Mouse (Mus musculus): Measurements from ENCODE around the gene Cmip.
A peak's percentile ranks its signal among the peaks of the same experiment; 100 is the strongest.

The Cmip gene

GRCm38 (mm10) chr8:117355111-117355831 is 98.4 kb downstream of the Cmip start:
- DNase-seq, result no peak

GRCm38 (mm10) chr8:117356109-117356672 is 99.3 kb downstream of the Cmip start:
- no peak for DNase-seq

GRCm38 (mm10) chr8:117357491-117358467 is 100.9 kb downstream of the Cmip start:
- DNase-seq, result no peak

GRCm38 (mm10) chr8:117360172-117360930 is 103.5 kb downstream of the Cmip start:
- DNase-seq, result no peak

GRCm38 (mm10) chr8:117361595-117362437 is 105.0 kb downstream of the Cmip start:
- no peak for DNase-seq

- no peak for DNase-seq
Measured at GRCm38 (mm10) chr8:117362438-117362726, 105.5 kb downstream of the Cmip start.

GRCm38 (mm10) chr8:117363291-117363690 is 106.4 kb downstream of the Cmip start:
- DNase-seq, result no peak

GRCm38 (mm10) chr8:117364374-117365160 is 107.7 kb downstream of the Cmip start:
- DNase-seq, result no peak

GRCm38 (mm10) chr8:117366475-117366874 is 109.6 kb downstream of the Cmip start:
- peak; percentile 43 for DNase-seq

GRCm38 (mm10) chr8:117367441-117367840 is 110.6 kb downstream of the Cmip start:
- no peak for DNase-seq

GRCm38 (mm10) chr8:117368781-117369180 is 111.9 kb downstream of the Cmip start:
- DNase-seq, result no peak

- no peak for DNase-seq
Measured at GRCm38 (mm10) chr8:117370009-117370408, 113.1 kb downstream of the Cmip start.

GRCm38 (mm10) chr8:117371189-117371588 is 114.3 kb downstream of the Cmip start:
- DNase-seq, result no peak

- DNase-seq, result peak; percentile 69
Measured at GRCm38 (mm10) chr8:117372070-117372469, 115.2 kb downstream of the Cmip start.

- no peak for DNase-seq
Measured at GRCm38 (mm10) chr8:117373001-117373428, 116.2 kb downstream of the Cmip start.

GRCm38 (mm10) chr8:117374087-117374486 is 117.2 kb downstream of the Cmip start:
- peak; percentile 29 for DNase-seq

GRCm38 (mm10) chr8:117376997-117377396 is 120.1 kb downstream of the Cmip start:
- no peak for DNase-seq

GRCm38 (mm10) chr8:117378625-117379024 is 121.8 kb downstream of the Cmip start:
- no peak for DNase-seq

GRCm38 (mm10) chr8:117379131-117379530 is 122.3 kb downstream of the Cmip start:
- DNase-seq, result peak; percentile 84

GRCm38 (mm10) chr8:117380796-117381195 is 123.9 kb downstream of the Cmip start:
- DNase-seq, result peak; percentile 38

- DNase-seq, result no peak
Measured at GRCm38 (mm10) chr8:117386142-117386541, 129.3 kb downstream of the Cmip start.

Data from right cerebral cortex, postnatal 25 days (tissue).